Mouse (Mus musculus) left cerebral cortex, adult 2 months (tissue): ENCODE results near the gene Spag6. TPM values are rescaled to one million over a fixed set of nuclear protein-coding genes. Genes with fewer than 3 reads are reported as not detected.

ENCODE experiments used
- DNase-seq, 2 experiments: peaks; one replicate each; pipeline ENCODE4 v3.0.0; 2021 to 2022; ENCODE audit warnings: low spot score in 2 of 2, mixed read lengths in 1 of 2; ENCODE audit errors: extremely low spot score in 1 of 2
- H3K27ac ChIP-seq: fragments of 200-600 bp; 2 replicates; pipeline ENCODE4 v1.8.1; 2022
- H3K4me3 ChIP-seq: fragments of 200-600 bp; 2 replicates; pipeline ENCODE4 v1.8.1; 2022
- CTCF ChIP-seq: fragments of 200-600 bp; IDR thresholded peaks from 2 replicates; pipeline ENCODE4 v1.8.1; 2022; ENCODE audit warnings: antibody characterized with exemption, mild to moderate bottlenecking, moderate library complexity
- intact Hi-C: fragments of 180-260 bp; cut with DNase I; formaldehyde crosslinking; loops from one replicate; pipeline ENCODE4 v1.15.1; 2025
- total RNA-seq, 2 experiments: library from RNA; stranded (reverse); gene quantifications; 2 replicates each; pipeline ENCODE4 v1.2.3; 2021

Gene Spag6
- total RNA-seq, 2 experiments from 2014 or later, result 8.9 TPM

GRCm38 (mm10) chr2:18688708-18689063, 5.1 kb upstream of the Spag6 start:
- intact Hi-C loops, result loop anchor here (1.0 kb wide), 1 partner anchor 296 kb away; the partner anchor contains the start of gene Dnajc1
- no peak for TF ChIP-seq CTCF
- Histone ChIP-seq H3K4me3 (peak overlapping the region; percentile 58), H3K27ac (no peak overlapping the region)
- peak; percentile 43 to 51 for DNase-seq

GRCm38 (mm10) chr2:18689064-18689921, 4.5 kb upstream of the Spag6 start:
- intact Hi-C loops, result loop anchor here (1.0 kb wide), 1 partner anchor 297 kb away; the partner anchor contains the start of gene Dnajc1

GRCm38 (mm10) chr2:18690055-18690691, 3.7 kb upstream of the Spag6 start:
- intact Hi-C loops, result loop anchor here (2.0 to 10.0 kb wide), 6 partner anchors 13 to 755 kb away; partner anchors contain the start of genes 4930426L09Rik, Bmi1, Pip4k2a and Ptf1a
- H3K27ac ChIP-seq, result peak overlapping the region; percentile 81
- DNase-seq, result peak; percentile 65 to 75
- no peak for TF ChIP-seq CTCF
- peak overlapping the region; percentile 58 for H3K4me3 ChIP-seq

More at GRCm38 (mm10) chr2:18689064-18689921, 4.5 kb upstream of the Spag6 start:
- Histone ChIP-seq H3K4me3 (peak overlapping the region; percentile 58), H3K27ac (peak overlapping the region; percentile 81)
- DNase-seq, result peak; percentile 33 to 38
- TF ChIP-seq CTCF, result no peak

- TF ChIP-seq CTCF, result no peak
- intact Hi-C loops, result loop anchor here (2.0 to 10.0 kb wide), 6 partner anchors 14 to 754 kb away; partner anchors contain the start of genes 4930426L09Rik, Bmi1, Pip4k2a and Ptf1a
- Histone ChIP-seq H3K27ac (peak overlapping the region; percentile 81), H3K4me3 (no peak overlapping the region)
- no peak for DNase-seq
Observed at GRCm38 (mm10) chr2:18690756-18691155, 3.1 kb upstream of the Spag6 start.

- Histone ChIP-seq H3K27ac (no peak overlapping the region), H3K4me3 (no peak overlapping the region)
- intact Hi-C loops, result loop anchor here (2.0 to 10.0 kb wide), 6 partner anchors 75 to 753 kb away; partner anchors contain the start of genes 4930426L09Rik, Pip4k2a, Ptf1a and Skida1
- DNase-seq, result no peak
- no peak for TF ChIP-seq CTCF
Observed at GRCm38 (mm10) chr2:18692031-18692430, 1.8 kb upstream of the Spag6 start.

GRCm38 (mm10) chr2:18692548-18692947, 1.3 kb upstream of the Spag6 start:
- DNase-seq, result no peak
- Histone ChIP-seq H3K27ac (no peak overlapping the region), H3K4me3 (no peak overlapping the region)
- TF ChIP-seq CTCF, result no peak
- intact Hi-C loops, result loop anchor here (2.0 to 10.0 kb wide), 6 partner anchors 74 to 752 kb away; partner anchors contain the start of genes 4930426L09Rik, Pip4k2a, Ptf1a and Skida1

GRCm38 (mm10) chr2:18693491-18693870, 351 bp upstream of the Spag6 start:
- TF ChIP-seq CTCF, result no peak
- no peak for DNase-seq
- intact Hi-C loops, result loop anchor here (2.0 to 10.0 kb wide), 6 partner anchors 73 to 751 kb away; partner anchors contain the start of genes 4930426L09Rik, Pip4k2a, Ptf1a and Skida1
- Histone ChIP-seq H3K4me3 (peak overlapping the region; percentile 74), H3K27ac (peak overlapping the region; percentile 98; the same call in 1 of the 2 replicates)

- TF ChIP-seq CTCF, result no peak
- Histone ChIP-seq H3K27ac (peak overlapping the region; percentile 98), H3K4me3 (peak overlapping the region; percentile 74)
- intact Hi-C loops, result loop anchor here (5.0 to 10.0 kb wide), 5 partner anchors 303 to 750 kb away; partner anchors contain the start of genes 4930426L09Rik, Pip4k2a, Ptf1a and Skida1
- no peak for DNase-seq
Observed at GRCm38 (mm10) chr2:18694611-18694950, 749 bp downstream of the Spag6 start.

GRCm38 (mm10) chr2:18695163-18695562, 1.3 kb downstream of the Spag6 start:
- Histone ChIP-seq H3K27ac (no peak overlapping the region), H3K4me3 (peak overlapping the region; percentile 74)
- no peak for DNase-seq
- intact Hi-C loops, result loop anchor here (10.0 kb wide), 1 partner anchor 750 kb away; the partner anchor contains the start of gene Ptf1a
- TF ChIP-seq CTCF, result no peak

GRCm38 (mm10) chr2:18695629-18696150, 1.9 kb downstream of the Spag6 start:
- Histone ChIP-seq H3K27ac (no peak overlapping the region), H3K4me3 (no peak overlapping the region)
- no peak for DNase-seq
- intact Hi-C loops, result loop anchor here (10.0 kb wide), 1 partner anchor 749 kb away; the partner anchor contains the start of gene Ptf1a
- TF ChIP-seq CTCF, result no peak

- H3K27ac ChIP-seq, result no peak overlapping the region
- no peak for DNase-seq
- intact Hi-C loops, result loop anchor here (10.0 kb wide), 1 partner anchor 747 kb away; the partner anchor contains the start of gene Ptf1a
- H3K4me3 ChIP-seq, result no peak overlapping the region
- no peak for TF ChIP-seq CTCF
Observed at GRCm38 (mm10) chr2:18697591-18698244, 3.9 kb downstream of the Spag6 start.
